Mouse (Mus musculus): ENCODE results near the gene Zfp42. TPM values are rescaled to one million over a fixed set of nuclear protein-coding genes. Genes with fewer than 3 reads are reported as not detected.
"Not testable (repeated sequence)": the region's sequence is repeated elsewhere in the genome, so short reads cannot be mapped to it uniquely, and the experiment has no call there.

Gene Zfp42
- polyA plus RNA-seq (2012; rRNA removed) (not detected in 2 replicates), polyA plus RNA-seq (2014; fragmentation: Nextera tagmentation; extraction: Ambion mirVana) (not detected in 2 replicates)

DNA sequence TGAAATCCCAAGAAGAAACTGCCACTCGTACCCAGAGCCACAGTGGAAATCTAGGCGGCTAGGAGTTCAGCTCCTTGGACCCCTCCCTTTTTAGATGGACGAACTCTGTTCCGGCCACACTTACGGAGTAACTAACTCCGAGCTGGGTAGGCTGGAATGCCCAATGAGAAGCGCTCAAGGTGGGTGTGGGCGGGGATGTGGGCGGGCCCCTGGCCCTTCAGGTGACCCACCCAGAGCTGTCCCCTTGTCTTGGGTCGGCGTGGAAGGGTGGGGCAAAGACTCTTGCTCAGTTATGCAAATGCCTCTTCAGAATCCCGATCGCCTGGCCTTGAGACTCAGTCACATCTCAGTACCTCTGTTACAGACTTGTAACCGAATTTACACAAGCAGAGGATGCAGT is at the start of gene Zfp42:
Gene Zfp42, minus strand, starts transcription at position 85 of the 400 bp plus-strand sequence.
- TF ChIP-seq CTCF (IDR thresholded peaks at IDR 0.05; ENCODE audit: low read depth) (no peak), EP300 (IDR thresholded peaks at IDR 0.05; ENCODE audit: low read depth) (no peak)
- Histone ChIP-seq H3K27ac (no peak within 1 kb of the TSS), H3K4me2 (ENCODE audit: low read depth) (no peak within 1 kb of the TSS), H3K36me3 (replicated peaks; ENCODE audit: control insufficient read depth, insufficient read depth, low read depth) (no peaks in the 10 kb centered on the region), H3K4me1 (replicated peaks; ENCODE audit: control insufficient read depth in 2 of 2, insufficient read depth in 2 of 2, low read length in 1 of 2) (no peaks in the 10 kb centered on the region), H3K9me3 (ENCODE audit: control insufficient read depth, low read length) (no peaks in the 10 kb centered on the region; the same call in 1 of the 2 replicates), H3K4me3 (ENCODE audit: insufficient read depth in 1 of 2, low read depth in 2 of 2, low read length in 2 of 2) (no peak within 1 kb of the TSS), H3K9ac (replicated peaks) (no peak within 1 kb of the TSS), H3K27me3 (ENCODE audit: control insufficient read depth, insufficient read depth, low read length) (no peaks in the 10 kb centered on the region)
- 31% methylated on average over 14 of the region's 14 CpGs for whole genome bisulfite sequencing (ENCODE audit: insufficient replicate concordance)
- ATAC-seq (ENCODE audit: insufficient read depth) (no peak), DNase-seq (ENCODE audit: low read depth in 3 of 3, low spot score in 3 of 3) (no peak)

- Histone ChIP-seq H3K27ac (no peak overlapping the region), H3K4me3 (ENCODE audit: insufficient read depth in 1 of 2, low read depth in 2 of 2, low read length in 2 of 2) (no peak overlapping the region), H3K9me3 (ENCODE audit: control insufficient read depth, low read length) (no peaks in the 10 kb centered on the region), H3K4me2 (ENCODE audit: low read depth) (no peak overlapping the region), H3K36me3 (replicated peaks; ENCODE audit: control insufficient read depth, insufficient read depth, low read depth) (no peaks in the 10 kb centered on the region), H3K27me3 (ENCODE audit: control insufficient read depth, insufficient read depth, low read length) (no peaks in the 10 kb centered on the region), H3K4me1 (replicated peaks; ENCODE audit: control insufficient read depth in 2 of 2, insufficient read depth in 2 of 2, low read length in 1 of 2) (no peaks in the 10 kb centered on the region), H3K9ac (replicated peaks) (no peak overlapping the region)
- 68% methylated on average over 12 of the region's 12 CpGs for WGBS (ENCODE audit: insufficient replicate concordance)
- TF ChIP-seq CTCF (IDR thresholded peaks at IDR 0.05; ENCODE audit: low read depth), result no peak
- TF ChIP-seq EP300 (IDR thresholded peaks at IDR 0.05; ENCODE audit: low read depth), result no peak
- no peak for DNase-seq (ENCODE audit: low read depth in 3 of 3, low spot score in 3 of 3)
- no peak for ATAC-seq (ENCODE audit: insufficient read depth)
These were observed 49.4 kb upstream of the Zfp42 start for GRCm38 (mm10) chr8:43356069-43356770.

- H3K27ac ChIP-seq; H3K4me2 ChIP-seq (ENCODE audit: low read depth); H3K27me3 ChIP-seq (ENCODE audit: control insufficient read depth, insufficient read depth, low read length); H3K4me3 ChIP-seq (ENCODE audit: insufficient read depth in 1 of 2, low read depth in 2 of 2, low read length in 2 of 2); DNase-seq (ENCODE audit: low read depth in 3 of 3, low spot score in 3 of 3); H3K9me3 ChIP-seq (ENCODE audit: control insufficient read depth, low read length); ATAC-seq (ENCODE audit: insufficient read depth); H3K9ac ChIP-seq (replicated peaks); H3K4me1 ChIP-seq (replicated peaks; ENCODE audit: control insufficient read depth in 2 of 2, insufficient read depth in 2 of 2, low read length in 1 of 2); H3K36me3 ChIP-seq (replicated peaks; ENCODE audit: control insufficient read depth, insufficient read depth, low read depth): not testable (repeated sequence)
These were observed 45.5 kb upstream of the Zfp42 start for GRCm38 (mm10) chr8:43352241-43352640.

GRCm38 (mm10) chr8:43338555-43338954 is 31.8 kb upstream of the Zfp42 start:
- Histone ChIP-seq H3K36me3 (replicated peaks; ENCODE audit: control insufficient read depth, insufficient read depth, low read depth) (no peaks in the 10 kb centered on the region), H3K4me2 (ENCODE audit: low read depth) (no peak overlapping the region), H3K9me3 (ENCODE audit: control insufficient read depth, low read length) (no peaks in the 10 kb centered on the region), H3K9ac (replicated peaks) (no peak overlapping the region), H3K4me1 (replicated peaks; ENCODE audit: control insufficient read depth in 2 of 2, insufficient read depth in 2 of 2, low read length in 1 of 2) (no peaks in the 10 kb centered on the region), H3K4me3 (ENCODE audit: insufficient read depth in 1 of 2, low read depth in 2 of 2, low read length in 2 of 2) (no peak overlapping the region), H3K27ac (no peak overlapping the region), H3K27me3 (ENCODE audit: control insufficient read depth, insufficient read depth, low read length) (no peaks in the 10 kb centered on the region)
- no peak for DNase-seq (ENCODE audit: low read depth in 3 of 3, low spot score in 3 of 3)
- TF ChIP-seq EP300 (IDR thresholded peaks at IDR 0.05; ENCODE audit: low read depth), result no peak
- no peak for TF ChIP-seq CTCF (IDR thresholded peaks at IDR 0.05; ENCODE audit: low read depth)
- 54% methylated on average over 5 of the region's 5 CpGs for WGBS (ENCODE audit: insufficient replicate concordance)
- no peak for ATAC-seq (ENCODE audit: insufficient read depth)

DNA sequence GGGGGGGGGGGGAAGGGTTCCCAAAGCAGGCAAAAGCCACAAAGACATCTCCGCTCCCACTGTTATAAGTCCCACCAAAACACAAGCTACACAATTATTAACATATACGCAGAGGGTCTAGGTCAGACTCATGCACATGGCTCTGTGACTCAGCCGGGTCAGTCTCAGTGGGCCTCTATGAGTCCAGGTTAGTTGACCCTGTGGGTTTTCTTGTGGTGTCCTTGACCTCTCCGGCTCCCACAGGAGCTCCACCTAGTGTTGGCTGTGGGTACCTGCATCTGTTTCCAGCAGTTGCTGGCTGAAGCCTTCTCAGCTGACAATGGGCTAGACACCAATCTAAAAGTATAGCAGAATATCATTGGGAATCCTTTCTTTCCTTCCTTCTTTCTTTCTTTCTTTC is 26.7 kb upstream of the Zfp42 start:
- TF ChIP-seq CTCF (IDR thresholded peaks at IDR 0.05; ENCODE audit: low read depth), result peak; percentile 43
- no peak for TF ChIP-seq EP300 (IDR thresholded peaks at IDR 0.05; ENCODE audit: low read depth)
- DNase-seq (ENCODE audit: low read depth in 3 of 3, low spot score in 3 of 3), result no peak
- no peak overlapping the region for H3K4me3 ChIP-seq (ENCODE audit: insufficient read depth in 1 of 2, low read depth in 2 of 2, low read length in 2 of 2)

More for the DNA sequence above, 26.7 kb upstream of the Zfp42 start:
- Histone ChIP-seq H3K27me3 (ENCODE audit: control insufficient read depth, insufficient read depth, low read length) (no peaks in the 10 kb centered on the region), H3K4me1 (replicated peaks; ENCODE audit: control insufficient read depth in 2 of 2, insufficient read depth in 2 of 2, low read length in 1 of 2) (no peaks in the 10 kb centered on the region), H3K36me3 (replicated peaks; ENCODE audit: control insufficient read depth, insufficient read depth, low read depth) (no peaks in the 10 kb centered on the region), H3K9ac (replicated peaks) (no peak overlapping the region), H3K27ac (no peak overlapping the region), H3K9me3 (ENCODE audit: control insufficient read depth, low read length) (no peaks in the 10 kb centered on the region), H3K4me2 (ENCODE audit: low read depth) (no peak overlapping the region)
- WGBS (ENCODE audit: insufficient replicate concordance), result 57% methylated on average over 4 of the region's 4 CpGs
- no peak for ATAC-seq (ENCODE audit: insufficient read depth)
